Mouse (Mus musculus) spleen, adult 2 months (tissue): ENCODE results near the gene Gdf9.

Experiments used
- CTCF ChIP-seq: fragments of 200-500 bp; IDR thresholded peaks from 2 replicates; pipeline ENCODE4 v1.5.1; 2011; ENCODE audit warnings: mild to moderate bottlenecking, inconsistent platforms; ENCODE audit not compliant: insufficient read depth, insufficient read length, insufficient replicate concordance; ENCODE audit errors: extremely low read depth
- POLR2A ChIP-seq: fragments of 200-500 bp; IDR thresholded peaks from 2 replicates; pipeline ENCODE4 v1.6.1; 2011; ENCODE audit warnings: low read depth, low read length, inconsistent platforms

DNA sequence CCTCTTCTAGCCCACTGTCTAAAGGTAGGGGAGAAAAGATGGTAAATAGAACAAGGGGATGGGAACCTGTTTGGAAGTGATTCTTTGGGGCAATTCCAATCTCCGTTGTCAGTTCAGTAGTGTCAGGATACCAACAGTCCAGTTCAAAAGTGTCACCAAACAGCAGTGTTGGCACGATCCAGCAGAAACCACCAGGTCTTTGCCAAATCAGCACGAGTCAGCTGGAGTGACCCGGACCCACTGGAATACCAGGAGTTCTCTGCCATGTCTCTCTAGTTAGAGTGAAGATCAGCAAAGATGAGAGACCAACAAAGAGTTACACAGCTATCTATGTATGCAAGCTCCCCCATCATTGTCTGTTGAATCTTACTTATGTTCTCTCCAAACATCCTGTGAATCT is 17.0 kb upstream of the Gdf9 start:
- TF ChIP-seq CTCF (no peak), POLR2A (no peak)
